Mouse (Mus musculus): Measurements from ENCODE around the gene Atp6v0e. TPM values are rescaled to one million over a fixed set of nuclear protein-coding genes. Genes with fewer than 3 reads are reported as not detected.

Atp6v0e gene
- polyA plus RNA-seq, 1 experiment from 2014 or later, result 104 TPM

DNA sequence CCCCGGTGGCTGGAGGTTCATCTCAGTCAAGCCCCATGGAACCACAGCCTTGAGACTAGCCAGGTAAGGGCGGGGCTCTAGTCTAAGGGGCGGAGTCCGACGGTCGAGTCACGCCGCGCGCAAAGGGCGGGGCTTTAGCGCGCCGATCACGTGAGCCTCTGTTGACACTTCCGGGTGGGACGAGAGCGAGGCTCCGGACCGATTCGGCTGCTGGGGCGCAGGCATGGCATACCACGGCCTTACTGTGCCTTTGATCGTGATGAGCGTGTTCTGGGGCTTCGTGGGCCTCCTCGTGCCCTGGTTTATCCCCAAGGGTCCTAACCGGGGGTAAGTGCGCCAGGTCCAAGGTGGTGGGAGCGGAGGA is 13.2 kb downstream of the Atp6v0e start:
- Histone ChIP-seq H3K9me3 (no peaks in the 10 kb centered on the region), H3K36me3 (replicated peaks) (peaks cover 4% of the 10 kb centered on the region), H3K27ac (peak overlapping the region; percentile 86), H3K4me3 (peak overlapping the region; percentile 96), H3K27me3 (ENCODE audit: poor library complexity, severe bottlenecking) (no peaks in the 10 kb centered on the region), H3K4me1 (peaks cover 16% of the 10 kb centered on the region)
- peak; percentile 87 for DNase-seq (ENCODE audit: extremely low spot score, low spot score)
- under 1% methylated on average over 30 of the region's 30 CpGs for WGBS

GRCm38 (mm10) chr17:26676616-26677376 is 13.8 kb downstream of the Atp6v0e start:
- Histone ChIP-seq H3K27ac (peak overlapping the region; percentile 86), H3K36me3 (replicated peaks) (peaks cover 7% of the 10 kb centered on the region), H3K27me3 (ENCODE audit: poor library complexity, severe bottlenecking) (no peaks in the 10 kb centered on the region), H3K4me1 (peaks cover 16% of the 10 kb centered on the region), H3K9me3 (no peaks in the 10 kb centered on the region), H3K4me3 (peak overlapping the region; percentile 96)
- 5% methylated on average over 26 of the region's 26 CpGs for WGBS
- peak; percentile 18 for DNase-seq (ENCODE audit: extremely low spot score, low spot score)

- H3K27ac ChIP-seq, result no peak overlapping the region
- 89% methylated on average over 7 of the region's 7 CpGs for WGBS
- H3K4me1 ChIP-seq, result peaks cover 16% of the 10 kb centered on the region
- H3K9me3 ChIP-seq, result no peaks in the 10 kb centered on the region
- peak overlapping the region; percentile 96; the same call in 1 of the 2 replicates for H3K4me3 ChIP-seq
- H3K36me3 ChIP-seq (replicated peaks), result peaks cover 15% of the 10 kb centered on the region
- no peak for DNase-seq (ENCODE audit: extremely low spot score, low spot score)
- no peaks in the 10 kb centered on the region for H3K27me3 ChIP-seq (ENCODE audit: poor library complexity, severe bottlenecking)
These were observed 14.9 kb downstream of the Atp6v0e start for GRCm38 (mm10) chr17:26677711-26678637.

DNA sequence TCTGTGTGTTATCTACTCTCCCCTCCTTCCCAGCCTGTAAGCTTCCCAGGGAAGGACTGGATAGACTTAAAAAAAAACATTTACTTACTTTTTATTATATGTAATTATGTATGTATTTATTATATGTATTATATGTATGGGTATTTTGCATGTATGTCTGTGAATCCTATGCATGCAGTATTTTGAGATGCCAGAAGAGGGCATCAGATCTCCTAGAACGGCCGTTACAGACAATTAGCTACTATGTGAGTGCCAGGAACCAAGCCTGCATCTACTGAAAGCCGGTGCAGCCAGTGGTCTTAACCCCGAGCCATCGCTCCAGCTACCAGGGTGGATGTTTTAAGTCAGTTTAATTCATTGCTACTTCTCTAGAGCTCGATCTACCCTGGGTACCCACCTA is 18.2 kb downstream of the Atp6v0e start:
- DNase-seq (ENCODE audit: extremely low spot score, low spot score), result no peak
- Histone ChIP-seq H3K9me3 (no peaks in the 10 kb centered on the region), H3K4me1 (peaks cover 12% of the 10 kb centered on the region), H3K36me3 (replicated peaks) (peaks cover 31% of the 10 kb centered on the region), H3K27ac (no peak overlapping the region), H3K27me3 (ENCODE audit: poor library complexity, severe bottlenecking) (no peaks in the 10 kb centered on the region), H3K4me3 (no peak overlapping the region)
- 90% methylated on average over 6 of the region's 6 CpGs for WGBS

DNA sequence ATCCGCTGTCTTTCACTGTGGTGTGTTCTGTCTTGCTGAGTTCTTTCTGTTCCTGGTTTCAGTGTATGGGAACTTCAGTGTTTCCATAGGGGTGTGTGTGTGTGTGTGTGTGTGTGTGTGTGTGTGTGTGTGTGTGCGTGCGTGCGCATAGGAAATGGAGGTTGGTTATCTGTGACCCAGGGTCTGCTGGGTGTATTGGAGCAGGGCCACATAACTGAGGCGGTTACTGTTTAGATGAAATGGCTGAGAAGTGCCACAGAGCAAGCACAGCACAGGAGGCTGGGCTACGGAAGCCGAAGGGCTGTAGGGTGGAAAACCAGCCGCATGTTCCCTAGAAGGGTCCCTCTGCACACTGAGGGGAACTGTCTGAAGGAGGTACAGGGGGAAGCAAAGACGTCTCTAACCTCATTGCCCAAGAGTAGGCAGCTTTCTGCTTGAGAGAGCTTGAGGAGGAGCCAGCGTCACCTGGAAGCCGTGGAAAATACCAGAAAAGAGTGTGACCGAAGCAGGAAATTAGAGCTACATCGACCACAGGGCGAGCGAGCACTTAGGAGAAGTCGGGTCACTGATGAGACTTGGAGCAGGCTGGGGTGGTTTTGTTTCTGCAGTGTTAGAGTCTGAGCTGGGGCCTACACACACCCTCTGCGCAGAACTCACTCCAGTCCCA is 23.4 kb downstream of the Atp6v0e start:
- Histone ChIP-seq H3K27me3 (ENCODE audit: poor library complexity, severe bottlenecking) (no peaks in the 10 kb centered on the region), H3K36me3 (replicated peaks) (peaks cover 25% of the 10 kb centered on the region), H3K4me3 (no peak overlapping the region), H3K4me1 (peaks cover 16% of the 10 kb centered on the region), H3K9me3 (no peaks in the 10 kb centered on the region), H3K27ac (no peak overlapping the region)
- DNase-seq (ENCODE audit: extremely low spot score, low spot score), result no peak
- 91% methylated on average over 17 of the region's 17 CpGs for WGBS

DNA sequence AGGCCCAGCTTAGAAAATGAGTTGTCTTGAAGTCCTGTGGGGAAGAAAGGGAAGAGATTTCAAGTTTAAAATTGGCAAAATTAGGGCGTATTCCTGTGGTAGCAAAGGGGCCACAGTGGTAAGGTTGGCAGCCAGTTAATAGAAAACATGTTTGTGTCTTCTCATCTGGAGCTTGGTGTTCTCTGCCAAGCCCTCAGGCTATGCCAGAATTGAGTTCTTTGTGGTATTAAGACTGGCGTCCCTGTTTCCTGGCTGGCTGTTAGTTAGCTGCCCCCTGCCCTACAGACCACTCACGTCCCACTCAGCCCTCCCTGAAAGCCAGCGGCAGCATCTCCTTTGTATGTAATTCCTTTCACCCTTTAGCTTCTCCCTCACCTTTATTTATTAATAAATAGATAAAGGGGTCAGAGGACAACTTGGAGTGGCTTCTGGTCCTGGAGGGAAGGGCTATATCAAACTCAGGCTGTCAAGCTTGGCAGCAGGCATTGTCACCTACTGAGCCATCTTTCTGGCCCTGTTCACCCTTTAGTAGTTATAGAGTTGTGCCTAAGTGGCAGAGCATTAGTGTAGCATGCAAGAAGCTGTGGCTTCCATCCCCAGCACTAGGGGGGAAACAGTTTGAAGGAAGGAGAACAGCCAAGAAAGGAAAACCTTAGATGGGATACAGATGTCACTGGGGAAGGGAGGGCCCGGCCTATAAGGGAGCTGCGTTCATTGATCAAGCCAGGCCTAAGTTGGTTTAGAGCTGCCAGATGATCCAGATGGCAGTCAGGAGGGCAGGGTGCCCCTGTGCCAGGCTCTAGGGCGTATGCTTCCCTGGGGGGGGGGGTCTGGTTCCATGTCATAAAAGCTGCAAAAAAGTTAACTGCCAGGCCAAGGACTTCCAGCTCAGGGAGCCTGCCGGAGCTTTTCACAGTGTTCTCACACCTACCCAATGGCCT is 26.0 kb downstream of the Atp6v0e start:
- Histone ChIP-seq H3K36me3 (replicated peaks) (peaks cover 12% of the 10 kb centered on the region), H3K27me3 (ENCODE audit: poor library complexity, severe bottlenecking) (no peaks in the 10 kb centered on the region), H3K9me3 (no peaks in the 10 kb centered on the region), H3K4me3 (no peak overlapping the region), H3K4me1 (peaks cover 16% of the 10 kb centered on the region), H3K27ac (no peak overlapping the region)
- WGBS, result 73% methylated on average over 8 of the region's 8 CpGs
- DNase-seq (ENCODE audit: extremely low spot score, low spot score), result no peak

GRCm38 (mm10) chr17:26689810-26690209 is 26.8 kb downstream of the Atp6v0e start:
- Histone ChIP-seq H3K27ac (no peak overlapping the region), H3K4me3 (no peak overlapping the region), H3K4me1 (peaks cover 16% of the 10 kb centered on the region), H3K9me3 (no peaks in the 10 kb centered on the region), H3K27me3 (ENCODE audit: poor library complexity, severe bottlenecking) (no peaks in the 10 kb centered on the region), H3K36me3 (replicated peaks) (peaks cover 5% of the 10 kb centered on the region; the same call in 1 of the 2 replicates)
- 97% methylated on average over 2 of the region's 2 CpGs for WGBS
- no peak for DNase-seq (ENCODE audit: extremely low spot score, low spot score)

DNA sequence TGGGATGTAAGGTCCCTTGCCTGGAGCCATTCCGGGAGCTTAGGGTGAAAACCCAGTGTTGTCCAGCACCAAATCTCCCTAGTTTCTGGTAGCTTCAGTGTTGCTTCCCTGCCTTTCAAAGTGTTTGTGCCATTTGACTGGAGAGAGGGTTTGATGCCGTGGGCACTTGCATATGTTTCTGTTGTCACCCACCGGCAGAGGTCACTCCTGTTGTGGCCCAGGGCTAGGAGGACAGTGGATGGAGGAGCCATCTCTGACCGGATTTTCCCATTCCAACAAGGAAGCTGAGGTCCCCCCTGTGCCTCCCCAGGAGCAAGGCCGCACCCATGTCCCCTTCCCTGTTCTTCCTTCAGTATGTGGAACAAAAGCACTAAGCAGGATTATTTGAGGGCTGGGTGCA is 27.2 kb downstream of the Atp6v0e start:
- H3K36me3 ChIP-seq (replicated peaks), result peaks cover 2% of the 10 kb centered on the region; the same call in 1 of the 2 replicates
- peaks cover 16% of the 10 kb centered on the region for H3K4me1 ChIP-seq
- no peak overlapping the region for H3K4me3 ChIP-seq
- no peak overlapping the region for H3K27ac ChIP-seq
- DNase-seq (ENCODE audit: extremely low spot score, low spot score), result no peak
- H3K27me3 ChIP-seq (ENCODE audit: poor library complexity, severe bottlenecking), result no peaks in the 10 kb centered on the region
- no peaks in the 10 kb centered on the region for H3K9me3 ChIP-seq
- 88% methylated on average over 5 of the region's 5 CpGs for WGBS

- WGBS, result 89% methylated on average over 7 of the region's 7 CpGs
- DNase-seq (ENCODE audit: extremely low spot score, low spot score), result no peak
- Histone ChIP-seq H3K27ac (no peak overlapping the region), H3K4me1 (peaks cover 16% of the 10 kb centered on the region), H3K4me3 (no peak overlapping the region), H3K36me3 (replicated peaks) (peaks cover 7% of the 10 kb centered on the region), H3K27me3 (ENCODE audit: poor library complexity, severe bottlenecking) (no peaks in the 10 kb centered on the region), H3K9me3 (no peaks in the 10 kb centered on the region)
These were observed 28.1 kb downstream of the Atp6v0e start for GRCm38 (mm10) chr17:26691110-26691509.

DNA sequence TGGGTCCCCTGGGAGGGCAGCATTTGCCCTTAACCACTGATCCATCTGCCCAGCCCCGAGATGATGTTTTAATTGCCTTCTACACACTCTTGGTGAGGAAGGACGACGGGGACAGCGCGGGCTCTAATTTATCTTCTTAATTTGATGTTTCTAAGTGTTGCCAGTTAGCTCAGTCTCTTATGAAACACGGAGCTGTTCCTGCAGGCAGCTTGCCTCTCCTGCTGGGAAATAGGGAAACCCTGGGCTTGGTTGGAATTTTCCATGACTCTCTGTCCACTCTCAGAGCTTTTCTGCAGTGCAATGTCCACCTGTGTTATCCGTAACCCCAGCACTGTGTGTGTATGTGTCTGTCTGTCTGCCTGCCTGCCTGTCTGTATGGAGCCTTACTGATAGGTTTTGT is 30.4 kb downstream of the Atp6v0e start:
- 90% methylated on average over 7 of the region's 7 CpGs for WGBS
- Histone ChIP-seq H3K27ac (no peak overlapping the region), H3K4me3 (no peak overlapping the region), H3K27me3 (ENCODE audit: poor library complexity, severe bottlenecking) (no peaks in the 10 kb centered on the region), H3K9me3 (no peaks in the 10 kb centered on the region), H3K4me1 (peaks cover 13% of the 10 kb centered on the region), H3K36me3 (replicated peaks) (peaks cover 26% of the 10 kb centered on the region)
- DNase-seq (ENCODE audit: extremely low spot score, low spot score), result no peak

DNA sequence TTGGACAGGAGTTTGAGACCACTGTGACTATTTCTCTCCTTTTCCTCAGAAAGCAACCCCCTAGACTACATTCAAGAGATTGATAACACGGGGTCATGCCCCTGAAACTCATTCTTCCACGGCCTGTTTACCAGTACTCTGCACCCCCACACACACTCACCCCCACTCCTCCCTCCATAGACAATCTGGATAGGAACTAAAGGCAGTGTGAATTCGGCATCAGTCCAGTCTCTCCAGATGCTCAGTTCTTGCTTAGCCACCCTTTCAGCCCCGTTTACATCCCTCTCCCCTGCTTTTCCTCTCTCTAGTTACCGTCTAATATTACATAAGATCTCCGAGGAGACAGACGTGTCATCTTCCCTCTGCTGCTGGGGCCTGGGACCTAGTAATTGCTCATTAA is 31.1 kb downstream of the Atp6v0e start:
- Histone ChIP-seq H3K36me3 (replicated peaks) (peaks cover 34% of the 10 kb centered on the region), H3K4me1 (peaks cover 5% of the 10 kb centered on the region), H3K9me3 (no peaks in the 10 kb centered on the region), H3K27me3 (ENCODE audit: poor library complexity, severe bottlenecking) (no peaks in the 10 kb centered on the region), H3K27ac (no peak overlapping the region), H3K4me3 (no peak overlapping the region)
- DNase-seq (ENCODE audit: extremely low spot score, low spot score), result no peak
- 84% methylated on average over 7 of the region's 7 CpGs for WGBS

DNA sequence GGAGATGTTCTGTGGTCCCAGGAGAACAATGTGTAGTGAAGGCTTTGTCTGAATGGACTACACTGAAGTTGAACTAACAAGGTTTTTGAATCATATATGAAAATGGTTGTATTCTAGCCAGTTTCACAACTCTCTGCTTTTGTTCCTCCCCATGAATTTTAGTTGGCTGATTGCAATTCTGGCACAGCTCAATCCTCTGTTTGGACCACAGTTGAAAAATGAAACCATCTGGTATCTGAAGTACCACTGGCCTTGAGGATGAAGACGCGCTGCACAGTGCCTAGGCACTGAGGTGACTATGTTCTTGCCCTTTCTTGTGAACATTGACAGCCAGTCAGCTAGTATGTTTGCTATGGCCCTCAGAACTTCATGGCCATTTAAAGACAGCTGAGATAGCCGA is 32.2 kb downstream of the Atp6v0e start:
- no peaks in the 10 kb centered on the region for H3K27me3 ChIP-seq (ENCODE audit: poor library complexity, severe bottlenecking)
- no peak for DNase-seq (ENCODE audit: extremely low spot score, low spot score)
- H3K4me3 ChIP-seq, result no peak overlapping the region
- H3K36me3 ChIP-seq (replicated peaks), result peaks cover 42% of the 10 kb centered on the region
- 97% methylated on average over 3 of the region's 3 CpGs for WGBS
- no peaks in the 10 kb centered on the region for H3K9me3 ChIP-seq
- no peaks in the 10 kb centered on the region for H3K4me1 ChIP-seq
- H3K27ac ChIP-seq, result no peak overlapping the region
